Mouse (Mus musculus): ENCODE measurements around the gene Loxl1. TPM values are rescaled to one million over a fixed set of nuclear protein-coding genes. Genes with fewer than 3 reads are reported as not detected.

The Loxl1 gene
- polyA plus RNA-seq, 1 experiment from 2014 or later: 37.1 TPM

DNA sequence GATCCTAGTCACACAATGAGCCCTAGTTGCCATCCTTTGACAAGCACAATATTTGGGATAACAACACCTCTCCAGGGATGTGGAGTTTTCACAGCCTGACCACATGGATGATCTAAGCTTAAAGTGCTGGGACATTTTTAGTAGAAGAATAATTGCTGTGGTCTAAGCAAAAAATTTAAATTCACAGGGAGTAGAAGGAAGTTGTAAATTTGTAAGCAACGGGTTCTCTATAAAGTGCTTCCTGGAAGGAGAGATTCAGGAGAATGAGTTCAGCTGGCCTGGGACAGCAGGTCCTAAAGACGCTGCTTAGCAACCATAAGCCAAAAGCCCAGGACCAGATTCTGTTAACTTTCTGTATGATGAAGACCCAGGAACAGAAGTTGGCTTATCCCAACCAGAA, 23.1 kb downstream of the Loxl1 start:
- no peak for ATAC-seq (ENCODE audit: insufficient read depth)
- no peak for DNase-seq
- no peak overlapping the region for H3K27ac ChIP-seq (ENCODE audit: low read depth)
- no peak overlapping the region for H3K4me2 ChIP-seq
- no peak for TF ChIP-seq CTCF (IDR thresholded peaks at IDR 0.05; ENCODE audit: low read depth)
- H3K36me3 ChIP-seq (ENCODE audit: insufficient read depth): no peaks in the 10 kb centered on the region
- H3K27me3 ChIP-seq (ENCODE audit: insufficient read depth, low read length): no peaks in the 10 kb centered on the region
- WGBS: 73% methylated on average over 2 of the region's 2 CpGs
- H3K9ac ChIP-seq: no peak overlapping the region
- H3K9me3 ChIP-seq (ENCODE audit: low read depth, low read length): no peaks in the 10 kb centered on the region
- no peaks in the 10 kb centered on the region for H3K4me1 ChIP-seq (ENCODE audit: insufficient read depth)
- H3K4me3 ChIP-seq (ENCODE audit: low read depth, low read length): no peak overlapping the region

DNA sequence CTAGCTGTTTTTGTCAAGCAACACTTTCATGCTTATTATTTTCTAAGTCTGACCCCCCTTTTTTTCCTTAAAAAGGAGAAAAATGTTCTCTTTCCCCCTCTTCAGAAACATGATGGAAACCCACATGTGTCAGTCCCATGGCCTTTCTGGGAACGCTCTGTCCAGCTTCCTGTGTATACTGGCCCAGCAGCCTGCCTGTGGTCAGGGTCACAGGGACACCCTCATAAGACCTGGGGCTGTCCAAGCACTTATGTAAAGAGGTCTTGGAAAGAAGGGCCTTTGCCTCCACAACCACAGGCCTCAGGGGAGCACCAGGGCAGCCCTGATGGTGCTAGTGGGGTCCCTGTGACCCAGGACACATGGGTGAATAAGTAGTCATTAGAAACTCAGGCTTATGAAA, 23.9 kb downstream of the Loxl1 start:
- WGBS: 67% methylated on average over 1 of the region's 1 CpGs
- Histone ChIP-seq H3K4me1 (ENCODE audit: insufficient read depth) (no peaks in the 10 kb centered on the region), H3K27me3 (ENCODE audit: insufficient read depth, low read length) (no peaks in the 10 kb centered on the region), H3K4me2 (no peak overlapping the region), H3K36me3 (ENCODE audit: insufficient read depth) (no peaks in the 10 kb centered on the region), H3K9ac (no peak overlapping the region), H3K4me3 (ENCODE audit: low read depth, low read length) (no peak overlapping the region), H3K9me3 (ENCODE audit: low read depth, low read length) (no peaks in the 10 kb centered on the region), H3K27ac (ENCODE audit: low read depth) (no peak overlapping the region)
- no peak for TF ChIP-seq CTCF (IDR thresholded peaks at IDR 0.05; ENCODE audit: low read depth)
- no peak for DNase-seq
- no peak for ATAC-seq (ENCODE audit: insufficient read depth)

DNA sequence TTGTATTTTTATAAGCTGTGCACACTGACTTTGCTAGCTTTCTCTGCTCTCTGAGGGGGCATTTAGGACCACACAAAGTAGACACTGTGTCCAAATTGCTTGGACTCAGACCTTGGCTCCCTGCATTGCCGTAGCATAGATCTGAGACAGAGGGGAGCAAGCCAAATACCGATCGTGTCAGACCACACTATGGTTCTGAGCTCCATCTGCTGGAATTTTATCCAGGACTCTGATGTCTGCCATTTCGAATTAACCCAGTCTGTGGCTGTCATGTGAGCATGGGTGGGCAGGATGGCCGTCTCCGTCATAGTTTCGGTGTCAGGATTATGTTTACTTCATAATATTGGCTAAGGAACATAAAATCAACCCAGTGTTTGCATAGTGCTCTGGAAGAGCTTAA, 29.6 kb downstream of the Loxl1 start:
- Histone ChIP-seq H3K27me3 (ENCODE audit: insufficient read depth, low read length) (no peaks in the 10 kb centered on the region), H3K9me3 (ENCODE audit: low read depth, low read length) (no peaks in the 10 kb centered on the region), H3K4me3 (ENCODE audit: low read depth, low read length) (no peak overlapping the region), H3K9ac (no peak overlapping the region), H3K4me2 (no peak overlapping the region), H3K27ac (ENCODE audit: low read depth) (peak overlapping the region; percentile 18; the same call in 1 of the 2 replicates), H3K4me1 (ENCODE audit: insufficient read depth) (no peaks in the 10 kb centered on the region), H3K36me3 (ENCODE audit: insufficient read depth) (no peaks in the 10 kb centered on the region)
- DNase-seq (peak; percentile 59), ATAC-seq (ENCODE audit: insufficient read depth) (peak; percentile 29; the same call in 1 of the 2 replicates)
- TF ChIP-seq CTCF (IDR thresholded peaks at IDR 0.05; ENCODE audit: low read depth): no peak
- 40% methylated on average over 7 of the region's 7 CpGs for WGBS

DNA sequence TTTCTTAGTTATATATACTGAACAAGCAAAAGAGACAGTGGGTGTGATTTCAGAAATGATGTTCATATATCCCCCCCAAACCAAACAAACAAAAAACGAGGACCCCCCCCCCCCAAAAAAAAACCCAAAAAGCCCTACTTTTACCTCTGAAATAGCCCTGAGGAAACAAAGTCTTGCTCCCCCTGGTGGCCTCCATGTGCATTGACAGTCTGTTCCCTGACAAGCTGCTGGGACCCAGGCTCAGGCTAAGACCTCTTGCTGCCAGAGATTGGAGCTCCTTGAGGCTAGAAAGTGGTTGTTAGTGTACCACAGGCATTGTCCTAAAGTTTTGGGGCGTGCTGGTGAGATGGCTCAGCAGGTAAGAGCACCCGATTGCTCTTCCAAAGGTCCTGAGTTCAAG, 31.4 kb downstream of the Loxl1 start:
- no peak overlapping the region for H3K4me2 ChIP-seq
- H3K4me1 ChIP-seq (ENCODE audit: insufficient read depth): no peaks in the 10 kb centered on the region
- H3K27me3 ChIP-seq (ENCODE audit: insufficient read depth, low read length): no peaks in the 10 kb centered on the region
- H3K9me3 ChIP-seq (ENCODE audit: low read depth, low read length): no peaks in the 10 kb centered on the region
- H3K36me3 ChIP-seq (ENCODE audit: insufficient read depth): no peaks in the 10 kb centered on the region
- WGBS: 56% methylated on average over 3 of the region's 3 CpGs
- H3K4me3 ChIP-seq (ENCODE audit: low read depth, low read length): no peak overlapping the region
- TF ChIP-seq CTCF (IDR thresholded peaks at IDR 0.05; ENCODE audit: low read depth): peak; percentile 74
- no peak overlapping the region for H3K27ac ChIP-seq (ENCODE audit: low read depth)
- ATAC-seq (ENCODE audit: insufficient read depth): no peak
- no peak overlapping the region for H3K9ac ChIP-seq
- peak; percentile 56 for DNase-seq

DNA sequence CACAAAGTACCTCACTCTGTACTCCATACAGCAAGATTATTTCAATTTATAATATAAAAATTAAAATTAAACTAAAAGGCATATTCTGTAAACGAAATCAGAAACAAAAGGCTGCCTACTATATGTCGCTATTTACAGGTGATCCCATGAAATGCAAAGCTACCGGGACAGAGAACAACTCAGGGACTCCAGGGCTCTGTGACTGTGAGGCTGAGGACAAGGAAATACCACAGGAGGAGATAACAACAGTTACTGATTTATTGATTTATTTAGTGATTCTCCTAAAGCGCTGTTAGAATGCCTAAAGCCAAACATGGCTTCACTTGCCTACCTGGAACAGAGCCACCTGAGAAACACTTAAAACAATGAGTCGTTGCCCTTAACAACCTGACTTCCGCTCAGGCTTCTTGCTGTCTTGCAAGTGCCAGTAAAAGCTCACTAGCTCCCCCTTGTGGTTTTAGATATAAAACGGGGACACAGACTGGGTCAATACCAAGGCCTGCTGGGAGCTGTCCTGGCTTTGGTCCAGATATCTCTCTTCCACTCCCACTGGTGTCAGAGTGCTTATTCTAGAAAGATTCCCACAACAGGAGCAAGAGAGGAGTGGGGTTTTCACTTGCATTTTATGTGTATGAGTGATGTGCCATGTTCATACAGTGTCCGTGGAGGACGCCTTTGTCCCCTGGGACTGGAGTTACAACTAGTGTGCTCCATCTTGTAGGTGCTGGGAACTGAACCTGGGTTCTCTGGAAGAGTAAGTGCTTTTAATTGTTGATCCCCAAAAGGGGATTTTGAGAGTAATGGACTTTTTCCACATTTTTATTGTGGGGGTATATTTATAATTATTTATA, 32.5 kb downstream of the Loxl1 start:
- Histone ChIP-seq H3K4me2 (0 out of 2 replicates have a peak overlapping the region, but pooled peaks have one; percentile 4), H3K4me3 (ENCODE audit: low read depth, low read length) (no peak overlapping the region), H3K9ac (no peak overlapping the region), H3K27ac (ENCODE audit: low read depth) (no peak overlapping the region), H3K4me1 (ENCODE audit: insufficient read depth) (peaks cover 5% of the 10 kb centered on the region), H3K36me3 (ENCODE audit: insufficient read depth) (no peaks in the 10 kb centered on the region), H3K9me3 (ENCODE audit: low read depth, low read length) (no peaks in the 10 kb centered on the region), H3K27me3 (ENCODE audit: insufficient read depth, low read length) (no peaks in the 10 kb centered on the region)
- DNase-seq (peak; percentile 96), ATAC-seq (ENCODE audit: insufficient read depth) (peak; percentile 53; the same call in 1 of the 2 replicates)
- WGBS: 37% methylated on average over 9 of the region's 9 CpGs
- TF ChIP-seq CTCF (IDR thresholded peaks at IDR 0.05; ENCODE audit: low read depth): peak; percentile 84

DNA sequence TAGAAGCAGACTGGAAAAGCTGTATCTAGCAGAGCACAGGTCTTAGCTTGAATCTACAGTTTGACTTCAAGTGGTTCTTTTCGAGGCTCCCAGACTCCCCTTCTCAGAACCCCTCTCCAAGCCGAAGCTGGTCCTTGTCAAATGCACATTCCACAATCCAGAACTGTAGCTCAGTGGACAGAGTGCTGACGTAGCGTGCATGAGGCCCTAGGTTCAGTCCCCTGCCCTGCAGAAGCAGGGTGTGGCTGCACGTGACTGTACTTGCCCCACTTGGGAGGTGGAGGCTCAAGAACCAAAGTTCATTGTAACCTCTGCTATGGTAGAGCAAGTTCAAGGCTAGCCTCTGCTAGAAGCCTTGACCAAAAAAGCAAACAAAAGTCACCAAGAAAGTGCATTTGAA, 33.2 kb downstream of the Loxl1 start:
- DNase-seq: peak; percentile 19
- H3K27me3 ChIP-seq (ENCODE audit: insufficient read depth, low read length): no peaks in the 10 kb centered on the region
- H3K9ac ChIP-seq: no peak overlapping the region
- H3K27ac ChIP-seq (ENCODE audit: low read depth): no peak overlapping the region
- H3K4me2 ChIP-seq: no peak overlapping the region
- WGBS: 40% methylated on average over 5 of the region's 5 CpGs
- H3K9me3 ChIP-seq (ENCODE audit: low read depth, low read length): no peaks in the 10 kb centered on the region
- no peak overlapping the region for H3K4me3 ChIP-seq (ENCODE audit: low read depth, low read length)
- no peak for TF ChIP-seq CTCF (IDR thresholded peaks at IDR 0.05; ENCODE audit: low read depth)
- H3K4me1 ChIP-seq (ENCODE audit: insufficient read depth): peaks cover 10% of the 10 kb centered on the region
- ATAC-seq (ENCODE audit: insufficient read depth): no peak
- no peaks in the 10 kb centered on the region for H3K36me3 ChIP-seq (ENCODE audit: insufficient read depth)

DNA sequence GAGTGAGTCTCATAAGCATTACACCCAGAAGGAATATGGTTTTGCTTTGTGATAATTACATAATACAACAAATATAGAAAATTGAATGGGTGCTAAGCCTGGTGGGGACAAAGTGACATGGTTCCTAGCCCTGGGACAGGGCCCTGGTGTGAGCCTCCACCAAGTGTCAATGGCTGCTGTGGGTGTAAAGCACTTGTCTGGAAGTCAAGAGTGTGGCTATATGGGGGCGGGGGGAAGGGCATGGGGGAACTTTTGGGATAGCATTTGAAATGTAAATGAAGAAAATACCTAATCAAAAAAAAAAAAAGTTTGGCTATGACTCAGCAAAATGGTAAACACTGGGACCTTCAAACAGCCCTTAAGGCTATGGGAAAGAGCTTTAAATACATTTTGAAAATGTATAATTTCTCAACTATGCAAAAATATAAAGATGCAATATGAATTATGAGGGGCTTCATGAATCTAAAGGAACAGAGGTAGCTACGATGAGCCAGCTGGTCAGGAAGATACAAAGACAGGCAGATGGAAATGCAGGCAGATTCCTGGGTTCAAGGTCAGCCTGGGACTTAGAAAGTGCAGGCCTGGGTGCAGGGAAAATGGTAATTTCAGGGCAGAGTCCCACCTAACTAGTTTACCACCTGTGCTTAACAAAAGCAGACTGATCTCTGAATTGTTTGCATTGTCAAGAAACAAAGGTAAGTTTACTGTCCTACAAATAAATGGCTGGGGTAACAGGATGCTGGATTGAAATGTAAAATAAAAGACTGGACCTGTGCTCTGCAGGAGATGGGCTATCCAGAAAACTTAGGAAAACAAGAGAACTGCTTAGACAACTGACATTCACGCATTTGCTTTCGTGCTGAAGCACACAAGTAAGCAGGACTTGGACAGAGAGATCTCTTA, 33.9 kb downstream of the Loxl1 start:
- ATAC-seq (ENCODE audit: insufficient read depth) (no peak), DNase-seq (no peak)
- Histone ChIP-seq H3K4me1 (ENCODE audit: insufficient read depth) (peaks cover 14% of the 10 kb centered on the region), H3K27me3 (ENCODE audit: insufficient read depth, low read length) (no peaks in the 10 kb centered on the region), H3K27ac (ENCODE audit: low read depth) (no peak overlapping the region), H3K36me3 (ENCODE audit: insufficient read depth) (no peaks in the 10 kb centered on the region), H3K9me3 (ENCODE audit: low read depth, low read length) (no peaks in the 10 kb centered on the region), H3K9ac (no peak overlapping the region), H3K4me2 (no peak overlapping the region), H3K4me3 (ENCODE audit: low read depth, low read length) (no peak overlapping the region)
- WGBS: 54% methylated on average over 4 of the region's 4 CpGs
- no peak for TF ChIP-seq CTCF (IDR thresholded peaks at IDR 0.05; ENCODE audit: low read depth)

Measured in lung, embryonic 14.5 days (tissue).